Mouse (Mus musculus) R1 (cell line): ENCODE data around the gene Tgfa.

Experiments used
- DNase-seq: peaks from one replicate; pipeline ENCODE4 v3.0.0-alpha.2; 2018; ENCODE audit warnings: low read depth, low spot score

The Tgfa gene

GRCm38 (mm10) chr6:86222381-86222780 lies 27.4 kb downstream of the Tgfa start:
- DNase-seq: peak; percentile 55

- no peak for DNase-seq
These were observed 30.6 kb downstream of the Tgfa start for GRCm38 (mm10) chr6:86225604-86226003.

- no peak for DNase-seq
These were observed 37.3 kb downstream of the Tgfa start for GRCm38 (mm10) chr6:86232367-86232766.

GRCm38 (mm10) chr6:86233512-86234430 lies 38.7 kb downstream of the Tgfa start:
- DNase-seq: no peak

- peak; percentile 17 for DNase-seq
These were observed 49.8 kb downstream of the Tgfa start for GRCm38 (mm10) chr6:86244866-86245265.

- peak; percentile 4 for DNase-seq
These were observed 50.9 kb downstream of the Tgfa start for GRCm38 (mm10) chr6:86245965-86246364.

- DNase-seq: no peak
These were observed 53.5 kb downstream of the Tgfa start for GRCm38 (mm10) chr6:86248562-86248961.

GRCm38 (mm10) chr6:86249042-86249441 lies 54.0 kb downstream of the Tgfa start:
- DNase-seq: no peak

GRCm38 (mm10) chr6:86250236-86250635 lies 55.2 kb downstream of the Tgfa start:
- no peak for DNase-seq

GRCm38 (mm10) chr6:86250830-86251229 lies 55.8 kb downstream of the Tgfa start:
- no peak for DNase-seq

- DNase-seq: no peak
These were observed 57.4 kb downstream of the Tgfa start for GRCm38 (mm10) chr6:86252176-86253125.

GRCm38 (mm10) chr6:86255899-86256298 lies 60.9 kb downstream of the Tgfa start:
- DNase-seq: no peak

- no peak for DNase-seq
These were observed 64.2 kb downstream of the Tgfa start for GRCm38 (mm10) chr6:86259242-86259641.

- DNase-seq: peak; percentile 38
These were observed 65.5 kb downstream of the Tgfa start for GRCm38 (mm10) chr6:86260322-86261050.

- DNase-seq: no peak
These were observed 71.8 kb downstream of the Tgfa start for GRCm38 (mm10) chr6:86266786-86267185.

GRCm38 (mm10) chr6:86270373-86271068 lies 75.5 kb downstream of the Tgfa start:
- DNase-seq: no peak

- DNase-seq: no peak
These were observed 76.1 kb downstream of the Tgfa start for GRCm38 (mm10) chr6:86271130-86271529.

- DNase-seq: peak; percentile 70
These were observed 80.7 kb downstream of the Tgfa start for GRCm38 (mm10) chr6:86275704-86276103.

- no peak for DNase-seq
These were observed 81.8 kb downstream of the Tgfa start for GRCm38 (mm10) chr6:86276816-86277215.

- DNase-seq: peak; percentile 56
These were observed 82.6 kb downstream of the Tgfa start for GRCm38 (mm10) chr6:86277620-86278019.
